Mouse (Mus musculus): ENCODE data around the gene Fbxo10. TPM values are rescaled to one million over a fixed set of nuclear protein-coding genes. Genes with fewer than 3 reads are reported as not detected.
"Not testable (repeated sequence)": the region's sequence is repeated elsewhere in the genome, so short reads cannot be mapped to it uniquely, and the experiment has no call there.

Gene Fbxo10
- polyA plus RNA-seq, 1 experiment from 2014 or later, result 3.6 TPM

DNA sequence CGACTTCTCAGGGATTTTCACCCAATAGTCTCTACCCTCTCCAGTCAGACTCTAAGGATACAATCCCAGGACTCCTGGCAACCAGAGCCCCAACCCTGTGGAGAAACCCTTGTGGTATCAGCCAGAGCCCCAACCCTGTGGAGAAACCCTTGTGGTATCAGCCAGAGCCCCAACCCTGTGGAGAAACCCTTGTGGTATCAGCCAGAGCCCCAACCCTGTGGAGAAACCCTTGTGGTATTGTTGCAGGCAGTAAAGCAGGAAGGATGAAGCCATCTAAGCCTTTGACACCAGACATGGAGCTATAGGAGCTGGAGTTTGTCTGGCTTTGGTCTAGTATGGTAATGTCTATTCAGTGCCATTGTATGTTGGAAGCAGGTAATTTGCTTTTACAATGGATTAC lies 20.6 kb downstream of the Fbxo10 start:
- H3K36me3 ChIP-seq (ENCODE audit: control insufficient read depth, insufficient read depth); H3K27me3 ChIP-seq (ENCODE audit: control insufficient read depth, insufficient read depth, low read depth, low read length); ATAC-seq (ENCODE audit: low read depth); H3K4me2 ChIP-seq (ENCODE audit: low read depth, low read length); H3K27ac ChIP-seq (ENCODE audit: low read length); H3K9me3 ChIP-seq (replicated peaks; ENCODE audit: control insufficient read depth, low read length); H3K4me1 ChIP-seq (ENCODE audit: control insufficient read depth, low read depth, low read length); H3K4me3 ChIP-seq (ENCODE audit: low read depth, low read length); H3K9ac ChIP-seq (ENCODE audit: low read depth, low read length): not testable (repeated sequence)
- WGBS (ENCODE audit: insufficient replicate concordance), result 63% methylated on average over 1 of the region's 1 CpGs

DNA sequence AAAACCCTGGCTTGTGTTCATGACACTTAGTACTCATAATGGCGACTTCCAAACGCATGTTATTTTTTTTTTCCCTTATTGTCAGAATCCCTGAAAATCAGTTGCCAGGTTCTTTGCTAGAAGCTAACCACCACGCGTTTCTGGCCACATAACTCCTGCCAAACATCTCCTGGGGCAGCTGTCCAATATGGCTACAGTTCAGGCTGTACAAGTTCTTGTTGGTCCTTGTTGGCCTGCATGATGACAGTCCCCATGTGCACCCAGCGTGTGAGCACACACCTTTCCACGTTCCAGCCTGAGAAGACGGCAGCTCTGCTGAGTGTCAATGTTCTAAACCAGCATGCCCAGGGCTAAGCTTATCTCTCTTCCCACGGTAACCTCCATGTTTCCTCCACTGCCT lies 29.0 kb downstream of the Fbxo10 start:
- no peaks in the 10 kb centered on the region for H3K9me3 ChIP-seq (replicated peaks; ENCODE audit: control insufficient read depth, low read length)
- H3K27ac ChIP-seq (ENCODE audit: low read length), result no peak overlapping the region
- H3K36me3 ChIP-seq (ENCODE audit: control insufficient read depth, insufficient read depth), result no peaks in the 10 kb centered on the region
- no peak overlapping the region for H3K9ac ChIP-seq (ENCODE audit: low read depth, low read length)
- ATAC-seq (ENCODE audit: low read depth), result no peak
- 63% methylated on average over 8 of the region's 8 CpGs for WGBS (ENCODE audit: insufficient replicate concordance)
- no peak overlapping the region for H3K4me2 ChIP-seq (ENCODE audit: low read depth, low read length)
- H3K27me3 ChIP-seq (ENCODE audit: control insufficient read depth, insufficient read depth, low read depth, low read length), result no peaks in the 10 kb centered on the region
- no peak overlapping the region for H3K4me3 ChIP-seq (ENCODE audit: low read depth, low read length)
- H3K4me1 ChIP-seq (ENCODE audit: control insufficient read depth, low read depth, low read length), result no peaks in the 10 kb centered on the region

DNA sequence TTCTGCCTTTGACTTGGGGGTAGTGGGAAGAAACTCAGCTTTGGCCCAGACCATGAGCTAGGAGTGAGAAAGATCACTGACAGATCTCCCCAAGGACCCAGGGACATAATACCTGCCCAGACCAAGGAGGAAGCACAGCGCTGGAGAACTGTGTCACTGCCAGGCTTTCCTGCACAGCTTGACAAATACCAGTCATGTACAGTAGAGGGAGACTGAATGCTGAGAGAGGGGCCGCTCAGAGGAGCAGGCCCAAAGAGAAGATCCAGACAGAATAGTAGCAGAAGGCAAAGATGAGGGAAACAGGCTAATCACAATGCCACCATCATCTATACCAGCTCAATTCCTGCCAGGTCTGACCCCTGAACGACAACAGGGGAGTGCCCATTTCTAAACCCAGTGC lies 29.5 kb downstream of the Fbxo10 start:
- WGBS (ENCODE audit: insufficient replicate concordance), result 44% methylated on average over 3 of the region's 3 CpGs
- no peaks in the 10 kb centered on the region for H3K27me3 ChIP-seq (ENCODE audit: control insufficient read depth, insufficient read depth, low read depth, low read length)
- H3K36me3 ChIP-seq (ENCODE audit: control insufficient read depth, insufficient read depth), result no peaks in the 10 kb centered on the region
- H3K9ac ChIP-seq (ENCODE audit: low read depth, low read length), result no peak overlapping the region
- no peaks in the 10 kb centered on the region for H3K4me1 ChIP-seq (ENCODE audit: control insufficient read depth, low read depth, low read length)
- no peak for ATAC-seq (ENCODE audit: low read depth)
- no peak overlapping the region for H3K4me3 ChIP-seq (ENCODE audit: low read depth, low read length)
- H3K27ac ChIP-seq (ENCODE audit: low read length), result no peak overlapping the region
- H3K4me2 ChIP-seq (ENCODE audit: low read depth, low read length), result no peak overlapping the region
- no peaks in the 10 kb centered on the region for H3K9me3 ChIP-seq (replicated peaks; ENCODE audit: control insufficient read depth, low read length)

DNA sequence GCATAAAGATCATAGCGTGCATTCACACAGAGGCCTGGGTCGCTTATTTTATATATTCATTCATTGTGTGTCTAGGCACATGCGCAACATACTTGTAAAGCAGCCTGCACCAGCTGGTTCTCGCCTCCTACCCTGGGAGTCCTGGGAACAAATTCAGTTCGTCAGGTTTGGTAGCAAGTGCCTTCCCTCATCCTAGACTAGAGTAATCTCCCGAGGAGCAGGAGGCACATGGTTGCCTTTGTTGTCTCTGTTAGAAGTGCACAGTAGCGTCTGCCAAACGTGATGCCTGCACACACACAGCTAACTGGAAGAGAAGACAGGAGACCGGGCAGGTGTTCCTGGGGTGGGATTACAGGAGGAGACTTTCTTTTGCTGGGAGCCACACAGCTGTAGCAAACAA lies 36.4 kb downstream of the Fbxo10 start:
- no peaks in the 10 kb centered on the region for H3K4me1 ChIP-seq (ENCODE audit: control insufficient read depth, low read depth, low read length)
- H3K9ac ChIP-seq (ENCODE audit: low read depth, low read length), result no peak overlapping the region
- H3K36me3 ChIP-seq (ENCODE audit: control insufficient read depth, insufficient read depth), result no peaks in the 10 kb centered on the region
- H3K9me3 ChIP-seq (replicated peaks; ENCODE audit: control insufficient read depth, low read length), result no peaks in the 10 kb centered on the region
- H3K4me2 ChIP-seq (ENCODE audit: low read depth, low read length), result no peak overlapping the region
- no peak for ATAC-seq (ENCODE audit: low read depth)
- no peak overlapping the region for H3K27ac ChIP-seq (ENCODE audit: low read length)
- WGBS (ENCODE audit: insufficient replicate concordance), result 72% methylated on average over 9 of the region's 9 CpGs
- no peak overlapping the region for H3K4me3 ChIP-seq (ENCODE audit: low read depth, low read length)
- no peaks in the 10 kb centered on the region for H3K27me3 ChIP-seq (ENCODE audit: control insufficient read depth, insufficient read depth, low read depth, low read length)

DNA sequence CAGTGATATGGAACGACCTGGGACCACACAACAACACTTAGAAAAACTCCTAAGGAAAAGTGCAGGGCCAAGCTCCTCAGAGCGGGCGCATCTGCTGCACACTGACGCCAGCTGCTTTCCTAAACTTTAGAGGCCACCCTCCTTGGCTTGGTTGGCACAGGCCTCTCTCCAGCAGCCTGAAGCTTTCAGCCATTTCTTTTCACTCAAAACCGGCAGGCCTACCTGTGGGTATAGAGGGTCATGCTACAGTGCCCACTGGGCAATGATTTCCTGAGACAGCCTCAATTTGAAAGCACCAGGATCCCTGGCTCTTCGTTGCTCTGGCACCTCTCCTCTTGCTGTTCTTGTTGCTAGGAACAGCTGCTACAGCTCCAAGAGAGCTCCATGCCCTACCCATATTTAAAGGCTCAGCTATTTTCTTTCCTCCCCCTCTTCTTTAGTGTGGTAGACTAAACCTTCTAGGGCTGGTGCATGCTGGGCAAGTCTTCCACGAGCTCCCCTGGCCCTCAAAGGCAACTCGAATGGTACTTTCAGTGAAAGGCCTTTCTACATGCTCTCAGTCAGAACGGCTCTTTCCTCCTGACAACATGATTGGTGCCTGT lies 37.0 kb downstream of the Fbxo10 start:
- H3K4me3 ChIP-seq (ENCODE audit: low read depth, low read length), result no peak overlapping the region
- H3K9me3 ChIP-seq (replicated peaks; ENCODE audit: control insufficient read depth, low read length), result no peaks in the 10 kb centered on the region
- no peaks in the 10 kb centered on the region for H3K27me3 ChIP-seq (ENCODE audit: control insufficient read depth, insufficient read depth, low read depth, low read length)
- no peak overlapping the region for H3K27ac ChIP-seq (ENCODE audit: low read length)
- H3K4me1 ChIP-seq (ENCODE audit: control insufficient read depth, low read depth, low read length), result no peaks in the 10 kb centered on the region
- H3K4me2 ChIP-seq (ENCODE audit: low read depth, low read length), result no peak overlapping the region
- WGBS (ENCODE audit: insufficient replicate concordance), result 68% methylated on average over 9 of the region's 9 CpGs
- H3K9ac ChIP-seq (ENCODE audit: low read depth, low read length), result no peak overlapping the region
- no peak for ATAC-seq (ENCODE audit: low read depth)
- H3K36me3 ChIP-seq (ENCODE audit: control insufficient read depth, insufficient read depth), result no peaks in the 10 kb centered on the region

DNA sequence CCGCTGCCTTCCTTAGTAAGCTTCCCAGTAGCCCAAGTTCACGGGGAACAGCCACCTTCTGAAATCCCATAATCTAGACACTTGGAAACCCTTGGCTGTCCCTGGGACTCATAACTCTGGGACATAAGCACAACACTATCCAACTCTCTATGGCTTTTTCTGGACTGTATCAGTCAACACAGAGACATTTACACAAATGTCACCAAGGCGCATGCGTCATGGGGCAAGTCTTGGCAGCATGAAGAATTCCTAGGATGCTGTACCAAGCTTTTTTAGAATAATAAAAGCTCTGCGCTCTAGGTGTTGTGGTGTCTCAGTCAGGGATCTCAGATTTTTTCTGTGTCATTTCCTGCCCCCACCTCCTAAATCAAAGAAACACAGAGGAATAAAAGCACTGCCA lies 37.7 kb downstream of the Fbxo10 start:
- no peak for ATAC-seq (ENCODE audit: low read depth)

DNA sequence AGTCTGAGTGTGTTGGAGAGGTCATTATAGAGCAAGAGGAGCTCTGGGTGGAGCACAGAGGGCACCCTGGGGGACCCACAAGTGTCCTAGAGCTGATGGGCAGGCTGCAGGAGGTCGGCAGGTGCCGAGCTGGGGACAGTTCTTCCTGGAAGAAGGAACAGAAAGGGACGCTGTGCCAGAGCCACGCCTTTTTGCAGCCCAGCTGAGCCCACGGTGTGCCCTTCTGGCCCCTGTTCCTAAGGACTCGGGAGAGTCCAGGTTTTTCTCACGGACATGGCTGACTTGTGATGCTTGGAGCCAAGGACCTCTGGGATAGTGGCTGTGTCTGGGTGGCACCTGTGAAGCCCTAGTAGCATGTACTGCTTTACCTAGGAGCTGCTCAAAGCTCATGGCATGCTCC lies 43.6 kb downstream of the Fbxo10 start:
- ATAC-seq (ENCODE audit: low read depth), result no peak
- H3K4me3 ChIP-seq (ENCODE audit: low read depth, low read length), result no peak overlapping the region
- H3K4me1 ChIP-seq (ENCODE audit: control insufficient read depth, low read depth, low read length), result no peaks in the 10 kb centered on the region; the same call in 1 of the 2 replicates
- no peak overlapping the region for H3K4me2 ChIP-seq (ENCODE audit: low read depth, low read length)
- no peak overlapping the region for H3K9ac ChIP-seq (ENCODE audit: low read depth, low read length)
- H3K9me3 ChIP-seq (replicated peaks; ENCODE audit: control insufficient read depth, low read length), result no peaks in the 10 kb centered on the region
- H3K27ac ChIP-seq (ENCODE audit: low read length), result no peak overlapping the region
- H3K36me3 ChIP-seq (ENCODE audit: control insufficient read depth, insufficient read depth), result no peaks in the 10 kb centered on the region
- no peaks in the 10 kb centered on the region for H3K27me3 ChIP-seq (ENCODE audit: control insufficient read depth, insufficient read depth, low read depth, low read length)
- 73% methylated on average over 7 of the region's 7 CpGs for WGBS (ENCODE audit: insufficient replicate concordance)

More for the DNA sequence above, 37.7 kb downstream of the Fbxo10 start:
- Histone ChIP-seq H3K27me3 (ENCODE audit: control insufficient read depth, insufficient read depth, low read depth, low read length) (no peaks in the 10 kb centered on the region), H3K36me3 (ENCODE audit: control insufficient read depth, insufficient read depth) (no peaks in the 10 kb centered on the region), H3K27ac (ENCODE audit: low read length) (no peak overlapping the region), H3K9ac (ENCODE audit: low read depth, low read length) (no peak overlapping the region), H3K4me3 (ENCODE audit: low read depth, low read length) (no peak overlapping the region), H3K4me1 (ENCODE audit: control insufficient read depth, low read depth, low read length) (no peaks in the 10 kb centered on the region), H3K4me2 (ENCODE audit: low read depth, low read length) (no peak overlapping the region), H3K9me3 (replicated peaks; ENCODE audit: control insufficient read depth, low read length) (no peaks in the 10 kb centered on the region)
- WGBS (ENCODE audit: insufficient replicate concordance), result 89% methylated on average over 5 of the region's 5 CpGs

DNA sequence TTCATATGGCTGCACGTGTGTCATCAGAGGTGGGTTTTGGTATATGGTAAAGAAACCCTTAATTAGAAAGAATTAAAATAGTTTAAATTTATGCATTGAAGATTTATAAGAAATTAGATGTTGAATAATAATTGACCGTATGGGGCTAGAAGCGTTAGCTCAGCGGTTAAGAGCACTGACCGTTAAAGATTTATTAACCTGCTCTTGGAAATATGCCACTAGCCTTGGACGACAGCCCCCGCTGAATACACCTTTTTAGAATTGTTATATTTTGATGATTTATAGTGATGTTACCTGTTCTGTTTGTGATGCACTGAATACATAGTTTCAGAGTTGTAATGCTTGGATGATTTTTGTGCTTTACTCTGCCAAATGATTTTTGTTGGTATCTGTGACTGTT lies 44.9 kb downstream of the Fbxo10 start:
- not testable (repeated sequence) for H3K27me3 ChIP-seq (ENCODE audit: control insufficient read depth, insufficient read depth, low read depth, low read length); H3K27ac ChIP-seq (ENCODE audit: low read length); H3K9me3 ChIP-seq (replicated peaks; ENCODE audit: control insufficient read depth, low read length); H3K4me3 ChIP-seq (ENCODE audit: low read depth, low read length); H3K4me1 ChIP-seq (ENCODE audit: control insufficient read depth, low read depth, low read length); H3K9ac ChIP-seq (ENCODE audit: low read depth, low read length); H3K4me2 ChIP-seq (ENCODE audit: low read depth, low read length); H3K36me3 ChIP-seq (ENCODE audit: control insufficient read depth, insufficient read depth); ATAC-seq (ENCODE audit: low read depth)
- 79% methylated on average over 7 of the region's 7 CpGs for whole genome bisulfite sequencing (ENCODE audit: insufficient replicate concordance)

DNA sequence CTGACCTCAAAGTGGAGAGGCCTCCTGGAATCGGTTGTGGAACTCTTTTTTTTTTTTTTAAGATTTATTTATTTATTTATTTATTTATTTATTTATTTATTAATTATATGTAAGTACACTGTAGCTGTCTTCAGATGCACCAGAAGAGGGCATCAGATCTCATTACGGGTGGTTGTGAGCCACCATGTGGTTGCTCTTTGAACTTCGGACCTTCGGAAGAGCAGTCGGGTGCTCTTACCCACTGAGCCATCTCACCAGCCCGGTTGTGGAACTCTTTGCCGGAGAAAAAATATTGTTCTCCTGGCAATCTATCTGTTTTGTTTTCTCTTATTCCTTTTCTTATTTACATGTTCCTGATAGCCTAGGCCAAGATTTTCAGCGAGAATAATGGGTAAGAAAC lies 45.5 kb downstream of the Fbxo10 start:
- H3K9ac ChIP-seq (ENCODE audit: low read depth, low read length); H3K4me1 ChIP-seq (ENCODE audit: control insufficient read depth, low read depth, low read length); H3K4me2 ChIP-seq (ENCODE audit: low read depth, low read length); H3K36me3 ChIP-seq (ENCODE audit: control insufficient read depth, insufficient read depth); H3K9me3 ChIP-seq (replicated peaks; ENCODE audit: control insufficient read depth, low read length); ATAC-seq (ENCODE audit: low read depth); H3K4me3 ChIP-seq (ENCODE audit: low read depth, low read length); H3K27me3 ChIP-seq (ENCODE audit: control insufficient read depth, insufficient read depth, low read depth, low read length); H3K27ac ChIP-seq (ENCODE audit: low read length): not testable (repeated sequence)
- WGBS (ENCODE audit: insufficient replicate concordance), result 42% methylated on average over 8 of the region's 8 CpGs
